Mouse (Mus musculus) cerebellum, postnatal 25 days (tissue): ENCODE data around the gene Olfr750.

Experiments used
- DNase-seq, 2 experiments: peaks; one replicate each; pipeline ENCODE4 v3.0.0; 2021; ENCODE audit warnings: mixed read lengths in 2 of 2

Gene Olfr750

GRCm38 (mm10) chr14:51074335-51074734 is at the start of gene Olfr750:
Gene Olfr750, minus strand, starts transcription at chr14:51074435.
- DNase-seq: no peak

- no peak for DNase-seq
These were observed 39.8 kb upstream of the Olfr750 start, which contains the start of gene Eddm3b for GRCm38 (mm10) chr14:51113916-51114560. Gene Eddm3b, plus strand, starts transcription at chr14:51114426.

GRCm38 (mm10) chr14:51113476-51113875 is 39.2 kb upstream of the Olfr750 start:
- DNase-seq: no peak

- DNase-seq: no peak
These were observed 37.7 kb upstream of the Olfr750 start for GRCm38 (mm10) chr14:51111966-51112365.

- no peak for DNase-seq
These were observed 32.3 kb upstream of the Olfr750 start for GRCm38 (mm10) chr14:51106449-51106967.

- DNase-seq: no peak
These were observed 30.1 kb upstream of the Olfr750 start for GRCm38 (mm10) chr14:51104366-51104765.

- DNase-seq: peak; percentile 73 to 85
These were observed 29.0 kb upstream of the Olfr750 start for GRCm38 (mm10) chr14:51103217-51103616.

- DNase-seq: no peak
These were observed 27.0 kb upstream of the Olfr750 start for GRCm38 (mm10) chr14:51101284-51101683.

GRCm38 (mm10) chr14:51098921-51099320 is 24.7 kb upstream of the Olfr750 start:
- no peak for DNase-seq

GRCm38 (mm10) chr14:51098300-51098699 is 24.1 kb upstream of the Olfr750 start:
- DNase-seq: peak; percentile 71 to 84

- DNase-seq: no peak
These were observed 21.7 kb upstream of the Olfr750 start for GRCm38 (mm10) chr14:51095736-51096524.

GRCm38 (mm10) chr14:51094921-51095320 is 20.7 kb upstream of the Olfr750 start:
- no peak for DNase-seq

- DNase-seq: no peak
These were observed 20.1 kb upstream of the Olfr750 start for GRCm38 (mm10) chr14:51094096-51094875.

GRCm38 (mm10) chr14:51093496-51093895 is 19.3 kb upstream of the Olfr750 start:
- no peak for DNase-seq

GRCm38 (mm10) chr14:51092073-51092620 is 17.9 kb upstream of the Olfr750 start:
- no peak for DNase-seq

GRCm38 (mm10) chr14:51090921-51091900 is 17.0 kb upstream of the Olfr750 start, which contains the start of the genes Rnase4 and Ang:
Gene Rnase4, plus strand, starts transcription at chr14:51091077.
Gene Ang, plus strand, starts transcription at chr14:51091150.
- peak; percentile 52 to 55 for DNase-seq

- peak; percentile 83 to 85 for DNase-seq
These were observed 16.0 kb upstream of the Olfr750 start for GRCm38 (mm10) chr14:51090077-51090781.

GRCm38 (mm10) chr14:51089674-51090076 is 15.4 kb upstream of the Olfr750 start:
- DNase-seq: no peak

GRCm38 (mm10) chr14:51088970-51089673 is 14.9 kb upstream of the Olfr750 start:
- DNase-seq: peak; percentile 97 to 98
